Mouse (Mus musculus) liver, embryonic 13.5 days (tissue): Measurements from ENCODE around the gene Zfp960. TPM values are rescaled to one million over a fixed set of nuclear protein-coding genes. Genes with fewer than 3 reads are reported as not detected.
"Not testable (repeated sequence)": the region's sequence is repeated elsewhere in the genome, so short reads cannot be mapped to it uniquely, and the experiment has no call there.

Source experiments
- ATAC-seq: fragments of 200-750 bp; cut with Nextera tagmentation; 2 replicates; pipeline ENCODE4 v1.8.0; 2017; ENCODE audit warnings: low read depth, mild to moderate bottlenecking, moderate number of reproducible peaks, moderate library complexity
- DNase-seq: peaks from one replicate; pipeline ENCODE4 v3.0.0; 2022
- H3K27ac ChIP-seq: fragments of 300-500 bp; sonication (generic); 2 replicates; pipeline ENCODE4 v1.5.1; 2015; ENCODE audit warnings: moderate library complexity, mild to moderate bottlenecking, inconsistent platforms
- H3K27me3 ChIP-seq: fragments of 300-500 bp; sonication (generic); 2 replicates; pipeline ENCODE4 v1.6.1; 2015; ENCODE audit warnings: mild to moderate bottlenecking, inconsistent platforms
- H3K36me3 ChIP-seq: fragments of 300-500 bp; sonication (generic); 2 replicates; pipeline ENCODE4 v1.6.1; 2015; ENCODE audit warnings: mild to moderate bottlenecking, inconsistent platforms
- H3K4me1 ChIP-seq: fragments of 300-500 bp; sonication (generic); replicated peaks from 2 replicates; pipeline ENCODE4 v1.6.1; 2015; ENCODE audit warnings: inconsistent platforms
- H3K4me2 ChIP-seq: fragments of 300-500 bp; sonication (generic); 2 replicates; pipeline ENCODE4 v1.6.1; 2015; ENCODE audit warnings: inconsistent platforms, mild to moderate bottlenecking, moderate library complexity
- H3K4me3 ChIP-seq: fragments of 300-500 bp; sonication (generic); replicated peaks from 2 replicates; pipeline ENCODE4 v1.5.1; 2015; ENCODE audit warnings: mild to moderate bottlenecking, inconsistent platforms
- H3K9ac ChIP-seq: fragments of 300-500 bp; sonication (generic); 2 replicates; pipeline ENCODE4 v1.6.1; 2015; ENCODE audit warnings: mild to moderate bottlenecking, inconsistent platforms
- H3K9me3 ChIP-seq: fragments of 300-500 bp; sonication (generic); replicated peaks from 2 replicates; pipeline ENCODE4 v1.6.1; 2016; ENCODE audit warnings: inconsistent platforms
- WGBS: fragments of 180-500 bp; shearing (Covaris S2); methylation state at CpG from one replicate; pipeline ENCODE4 v1.1.7; 2015; ENCODE audit not compliant: insufficient replicate concordance; 5-methylcytosine and 5-hydroxymethylcytosine counted together
- polyA plus RNA-seq: library from polyadenylated mRNA; unstranded; fragments of >200 nt; fragmentation: Nextera tagmentation; extraction: Ambion mirVana; gene quantifications from 2 replicates; pipeline ENCODE4 v1.2.1, GENCODE M21; 2015

Gene Zfp960
- polyA plus RNA-seq, result 0.73 and 0.81 TPM in 2 replicates

DNA sequence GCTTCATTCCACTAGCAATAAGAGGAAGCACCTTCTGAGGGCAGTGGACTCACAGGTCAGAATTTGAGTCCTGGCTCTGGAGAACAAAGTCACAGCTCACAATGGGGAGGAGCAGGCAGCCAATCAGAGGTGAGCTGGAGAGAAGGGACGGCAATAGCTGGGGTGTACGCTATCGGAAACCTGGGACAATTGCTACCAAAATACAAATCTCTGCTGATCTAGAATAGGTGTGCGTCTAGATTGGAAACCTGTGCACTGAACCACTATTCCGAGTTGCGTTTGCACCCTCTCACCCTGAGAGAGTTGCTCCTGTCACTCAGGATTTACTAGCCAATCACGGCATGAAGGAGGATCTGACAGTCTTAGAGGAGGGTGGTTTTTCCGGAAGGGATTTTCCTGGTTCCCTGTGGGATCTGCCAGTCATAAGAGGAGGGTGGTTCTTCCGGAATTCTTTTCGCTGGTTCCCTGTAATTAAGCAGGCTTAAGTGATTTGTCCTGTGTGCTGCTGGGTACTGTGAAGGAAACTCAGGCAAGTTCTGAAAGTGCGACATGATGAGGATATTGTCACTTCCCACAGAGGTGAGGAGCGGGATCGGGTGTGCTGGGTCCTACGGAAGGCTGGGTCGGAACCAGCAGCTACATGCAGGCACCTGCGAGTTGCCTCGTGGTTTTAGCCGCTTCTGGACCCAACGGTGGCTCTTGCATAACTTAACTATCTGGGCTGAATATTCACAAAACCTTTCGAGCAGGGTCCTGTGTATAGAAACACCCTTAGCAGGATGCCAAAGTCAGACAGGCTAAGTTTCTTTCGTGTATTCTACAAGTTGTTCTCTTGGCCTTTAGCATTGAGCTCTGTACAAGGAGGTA, at the start of gene Zfp960:
Zfp960 (plus strand) TSS at position 486 of the 867 bp plus-strand sequence.
- peak; percentile 93 for ATAC-seq
- H3K27ac ChIP-seq, H3K27me3 ChIP-seq, H3K9ac ChIP-seq, H3K36me3 ChIP-seq, H3K9me3 ChIP-seq, H3K4me1 ChIP-seq: not testable (repeated sequence)
- DNase-seq, result peak; percentile 44
- WGBS, result under 1% methylated on average over 20 of the region's 21 CpGs
- Histone ChIP-seq H3K4me2 (peak within 1 kb of the TSS; percentile 43), H3K4me3 (peak within 1 kb of the TSS; percentile 47)

DNA sequence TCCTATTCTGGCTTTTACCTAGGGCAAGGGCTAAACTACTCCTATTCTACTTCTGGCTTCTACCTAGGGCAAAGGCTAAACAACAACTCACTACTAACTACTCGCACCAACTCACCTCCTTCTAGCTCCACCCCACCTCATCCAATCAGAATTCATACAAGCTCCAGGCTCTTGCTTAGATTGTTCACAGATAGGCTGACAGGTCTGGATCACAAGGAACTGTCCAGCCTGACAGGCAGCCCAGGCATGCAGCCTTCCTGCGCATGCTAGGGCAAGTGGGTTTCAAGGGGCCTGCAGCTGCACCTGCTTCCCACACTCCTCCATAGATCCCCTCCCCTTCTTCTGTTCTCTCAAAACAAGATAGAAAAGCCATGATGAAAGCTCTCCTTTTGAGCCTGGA, 45.8 kb upstream of the Zfp960 start:
- H3K9me3 ChIP-seq, DNase-seq, H3K27ac ChIP-seq, H3K4me1 ChIP-seq, ATAC-seq, H3K4me3 ChIP-seq, H3K36me3 ChIP-seq, H3K27me3 ChIP-seq, H3K4me2 ChIP-seq, H3K9ac ChIP-seq: not testable (repeated sequence)
- 70% methylated on average over 2 of the region's 2 CpGs for WGBS

DNA sequence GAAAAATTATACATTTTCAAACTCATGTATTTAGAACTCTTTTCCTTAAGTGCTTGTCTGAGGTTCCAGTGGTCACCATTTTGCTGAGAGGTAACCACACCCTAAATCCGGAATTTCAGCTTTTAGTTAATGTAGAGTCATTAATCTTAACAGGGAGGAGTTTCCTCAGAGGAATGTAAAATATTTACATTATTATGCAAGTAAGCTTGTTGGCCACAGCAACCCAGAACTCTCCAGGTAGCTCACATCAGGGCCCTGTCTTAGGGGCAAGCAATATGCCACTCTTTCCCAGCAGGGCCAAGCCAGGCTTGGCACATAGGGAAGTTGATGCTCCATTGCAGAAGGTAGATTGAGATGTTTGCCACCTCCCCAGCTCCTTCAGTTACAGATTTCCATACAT, 4.3 kb upstream of the Zfp960 start:
- not testable (repeated sequence) for DNase-seq, H3K4me1 ChIP-seq, H3K4me3 ChIP-seq, H3K27me3 ChIP-seq, H3K4me2 ChIP-seq, H3K9ac ChIP-seq, ATAC-seq, H3K27ac ChIP-seq, H3K36me3 ChIP-seq, H3K9me3 ChIP-seq
- 41% methylated on average over 1 of the region's 1 CpGs for WGBS

DNA sequence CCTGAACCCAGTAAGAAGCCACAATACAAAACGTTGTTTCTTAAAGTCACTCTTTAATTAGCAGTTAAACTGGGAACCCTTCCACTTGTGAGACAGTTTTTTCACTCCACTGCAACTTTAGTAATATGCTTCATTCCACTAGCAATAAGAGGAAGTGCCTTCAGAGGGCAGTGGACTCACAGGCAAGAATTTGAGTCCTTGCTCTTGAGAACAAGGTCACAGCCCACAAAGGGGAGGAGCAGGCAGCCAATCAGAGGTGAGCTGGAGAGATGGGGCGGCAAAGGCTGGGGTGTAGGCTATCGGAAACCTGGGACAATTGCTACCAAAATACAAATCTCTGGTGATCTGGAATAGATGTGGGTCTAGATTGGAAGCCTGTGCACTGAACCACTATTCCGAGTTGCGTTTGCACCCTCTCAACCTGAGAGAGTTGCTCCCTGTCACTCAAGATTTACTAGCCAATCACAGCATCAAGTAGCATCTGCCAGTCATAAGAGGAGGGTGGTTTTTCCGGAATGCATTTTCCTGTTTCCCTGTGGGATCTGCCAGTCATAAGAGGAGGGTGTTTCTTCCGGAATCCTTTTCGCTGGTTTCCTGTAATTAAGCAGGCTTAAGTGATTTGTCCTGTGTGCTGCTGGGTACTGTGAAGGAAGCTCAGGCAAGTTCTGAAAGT, 57.1 kb downstream of the Zfp960 start, which contains the start of gene Zfp97:
Zfp97 (plus strand) TSS at position 586 of the 673 bp plus-strand sequence.
- H3K9me3 ChIP-seq, H3K9ac ChIP-seq, H3K4me3 ChIP-seq, H3K27me3 ChIP-seq, H3K36me3 ChIP-seq, H3K4me1 ChIP-seq, H3K27ac ChIP-seq, H3K4me2 ChIP-seq, DNase-seq: not testable (repeated sequence)
- WGBS, result no CpG with 5 or more reads among the region's 8 CpGs
- ATAC-seq, result peak; percentile 100

Other genes with a start within 250 kb of the Zfp960 start
- 2.1 and 2.4 TPM in 2 replicates for gene Zfp97, start 57.3 kb downstream of the Zfp960 start, polyA plus RNA-seq